Mouse (Mus musculus) CH12.LX (cell line): ENCODE data around the gene Wdr91. TPM values are rescaled to one million over a fixed set of nuclear protein-coding genes. Genes with fewer than 3 reads are reported as not detected.

Experiments
- DNase-seq: peaks from one replicate; pipeline ENCODE4 v3.0.0-alpha.2; 2013; ENCODE audit errors: extremely low read depth
- H3K27ac ChIP-seq: 2 replicates; pipeline ENCODE4 v1.5.1; 2012; ENCODE audit warnings: low read depth, mild to moderate bottlenecking, control low read depth, moderate library complexity; ENCODE audit not compliant: insufficient read depth
- H3K27me3 ChIP-seq: replicated peaks from 2 replicates; pipeline ENCODE3; 2012; ENCODE audit warnings: inconsistent platforms
- H3K36me3 ChIP-seq, 2 experiments: replicated peaks in 1 of 2; 2 replicates each; pipeline versions ENCODE3 to v1.6.1; 2012; ENCODE audit warnings: inconsistent platforms in 1 of 2, low read length in 1 of 2, mild to moderate bottlenecking in 1 of 2, mixed read lengths in 1 of 2, moderate library complexity in 1 of 2; ENCODE audit not compliant: control insufficient read depth in 1 of 2, insufficient read depth in 1 of 2
- H3K4me1 ChIP-seq, 2 experiments: 2 replicates each; pipeline ENCODE4 v1.6.1; 2012; ENCODE audit warnings: inconsistent platforms in 1 of 2, moderate library complexity in 1 of 2; ENCODE audit not compliant: insufficient read depth in 2 of 2, control insufficient read depth in 1 of 2
- H3K4me2 ChIP-seq: 2 replicates; pipeline ENCODE4 v1.6.1; 2012; ENCODE audit warnings: low read depth, mild to moderate bottlenecking, control low read depth; ENCODE audit not compliant: poor library complexity, insufficient read depth, severe bottlenecking
- H3K4me3 ChIP-seq, 3 experiments: fragments of 150-350 bp in 1 of 3; sonication (generic) in 1 of 3; replicated peaks in 1 of 3; 2 replicates each; pipeline versions ENCODE3 to v1.5.1; 2011 to 2012; ENCODE audit warnings: low read depth in 2 of 3, low read length in 2 of 3, mild to moderate bottlenecking in 2 of 3, moderate library complexity in 2 of 3, control low read depth in 1 of 3, improper control_type of control experiment in 1 of 3, inconsistent platforms in 1 of 3, mixed read lengths in 1 of 3; ENCODE audit not compliant: poor library complexity in 1 of 3
- H3K79me2 ChIP-seq: replicated peaks from 2 replicates; pipeline ENCODE4 v1.6.1; 2012; ENCODE audit warnings: mild to moderate bottlenecking, moderate library complexity; ENCODE audit not compliant: control insufficient read depth, poor library complexity, insufficient read depth, severe bottlenecking; ENCODE audit errors: extremely low read depth
- H3K9ac ChIP-seq: 2 replicates; pipeline ENCODE4 v1.6.1; 2012; ENCODE audit warnings: low read depth, mild to moderate bottlenecking, control low read depth, moderate library complexity; ENCODE audit not compliant: insufficient read depth
- H3K9me3 ChIP-seq: replicated peaks from 2 replicates; pipeline ENCODE3; 2012; ENCODE audit warnings: low read length, inconsistent platforms, mixed read lengths
- BHLHE40 ChIP-seq: IDR thresholded peaks from 2 replicates; pipeline ENCODE4 v1.6.1; 2011; ENCODE audit warnings: mild to moderate bottlenecking, low read depth, low read length, improper control_type of control experiment
- CHD1 ChIP-seq: IDR thresholded peaks from 2 replicates; pipeline ENCODE4 v1.6.1; 2012; ENCODE audit warnings: low read depth, low read length, improper control_type of control experiment, inconsistent platforms
- CHD2 ChIP-seq: IDR thresholded peaks from 2 replicates; pipeline ENCODE4 v1.6.1; 2011; ENCODE audit warnings: low read length, improper control_type of control experiment
- CTCF ChIP-seq, 2 experiments: IDR thresholded peaks in 1 of 2; conservative IDR thresholded peaks in 1 of 2; 2 replicates each; pipeline ENCODE4 v1.5.1; 2011 to 2012; ENCODE audit warnings: low read depth in 2 of 2, low read length in 2 of 2, improper control_type of control experiment in 1 of 2, inconsistent platforms in 1 of 2, mild to moderate bottlenecking in 1 of 2, moderate library complexity in 1 of 2
- E2F4 ChIP-seq: IDR thresholded peaks from 2 replicates; pipeline ENCODE4 v1.6.1; 2011; ENCODE audit warnings: low read depth, low read length, improper control_type of control experiment; ENCODE audit not compliant: insufficient replicate concordance
- ELF1 ChIP-seq: IDR thresholded peaks from 2 replicates; pipeline ENCODE4 v1.6.1; 2014; ENCODE audit warnings: low read depth, mild to moderate bottlenecking, inconsistent platforms, low read length, improper control_type of control experiment
- EP300 ChIP-seq: IDR thresholded peaks from 2 replicates; pipeline ENCODE4 v1.6.1; 2011; ENCODE audit warnings: low read length, improper control_type of control experiment
- ETS1 ChIP-seq: conservative IDR thresholded peaks from 2 replicates; pipeline ENCODE4 v1.6.1; 2012; ENCODE audit warnings: low read depth, mild to moderate bottlenecking, inconsistent platforms, low read length, improper control_type of control experiment, moderate library complexity
- GABPA ChIP-seq: IDR thresholded peaks from 2 replicates; pipeline ENCODE4 v1.6.1; 2012; ENCODE audit warnings: low read depth, low read length, improper control_type of control experiment, inconsistent platforms; ENCODE audit not compliant: insufficient replicate concordance
- HCFC1 ChIP-seq: IDR thresholded peaks from 2 replicates; pipeline ENCODE4 v1.6.1; 2012; ENCODE audit warnings: low read depth, mild to moderate bottlenecking, inconsistent platforms, low read length, improper control_type of control experiment
- IRF4 ChIP-seq: IDR thresholded peaks from 2 replicates; pipeline ENCODE4 v1.6.1; 2014; ENCODE audit warnings: low read depth, mild to moderate bottlenecking, inconsistent platforms, low read length, improper control_type of control experiment
- JUN ChIP-seq: IDR thresholded peaks from 2 replicates; pipeline ENCODE4 v1.6.1; 2011; ENCODE audit warnings: low read depth, mild to moderate bottlenecking, low read length, improper control_type of control experiment, moderate library complexity; ENCODE audit not compliant: insufficient read depth
- JUND ChIP-seq: conservative IDR thresholded peaks from 2 replicates; pipeline ENCODE4 v1.6.1; 2011; ENCODE audit warnings: low read depth, low read length, improper control_type of control experiment
- KAT2A ChIP-seq: IDR thresholded peaks from 2 replicates; pipeline ENCODE4 v1.6.1; 2012; ENCODE audit warnings: low read length, improper control_type of control experiment, inconsistent platforms; ENCODE audit not compliant: insufficient replicate concordance
- MAFK ChIP-seq: IDR thresholded peaks from 2 replicates; pipeline ENCODE4 v1.6.1; 2011; ENCODE audit warnings: low read length, improper control_type of control experiment; ENCODE audit not compliant: insufficient replicate concordance
- MAX ChIP-seq: IDR thresholded peaks from 2 replicates; pipeline ENCODE4 v1.6.1; 2011; ENCODE audit warnings: low read length, improper control_type of control experiment
- MAZ ChIP-seq: IDR thresholded peaks from 2 replicates; pipeline ENCODE4 v1.6.1; 2012; ENCODE audit warnings: low read depth, mild to moderate bottlenecking, inconsistent platforms, low read length, improper control_type of control experiment, moderate library complexity
- MEF2A ChIP-seq: IDR thresholded peaks from 2 replicates; pipeline ENCODE4 v1.6.1; 2014; ENCODE audit warnings: low read depth, mild to moderate bottlenecking, inconsistent platforms, low read length, improper control_type of control experiment, borderline replicate concordance
- MXI1 ChIP-seq: IDR thresholded peaks from 2 replicates; pipeline ENCODE4 v1.6.1; 2011; ENCODE audit warnings: mild to moderate bottlenecking, low read depth, low read length, improper control_type of control experiment
- MYC ChIP-seq: IDR thresholded peaks from 2 replicates; pipeline ENCODE4 v1.6.1; 2011; ENCODE audit warnings: low read depth, mild to moderate bottlenecking, improper control_type of control experiment, low read length
- NELFE ChIP-seq: IDR thresholded peaks from 2 replicates; pipeline ENCODE4 v1.6.1; 2011; ENCODE audit warnings: low read depth, low read length, improper control_type of control experiment
- NRF1 ChIP-seq: IDR thresholded peaks from 2 replicates; pipeline ENCODE4 v1.6.1; 2014; ENCODE audit warnings: low read depth, mild to moderate bottlenecking, inconsistent platforms, low read length, improper control_type of control experiment, moderate library complexity
- PAX5 ChIP-seq: IDR thresholded peaks from 2 replicates; pipeline ENCODE4 v1.6.1; 2012; ENCODE audit warnings: low read length, inconsistent platforms, mixed read lengths
- POLR2A ChIP-seq: IDR thresholded peaks from 2 replicates; pipeline ENCODE4 v1.6.1; 2011; ENCODE audit warnings: low read depth, mild to moderate bottlenecking, improper control_type of control experiment, low read length
- POLR2AphosphoS2 ChIP-seq: IDR thresholded peaks from 2 replicates; pipeline ENCODE4 v1.6.1; 2011; ENCODE audit warnings: low read depth, low read length, improper control_type of control experiment
- RAD21 ChIP-seq: IDR thresholded peaks from 2 replicates; pipeline ENCODE4 v1.6.1; 2011; ENCODE audit warnings: low read depth, mild to moderate bottlenecking, low read length, improper control_type of control experiment, moderate library complexity
- RCOR1 ChIP-seq: conservative IDR thresholded peaks from 2 replicates; pipeline ENCODE4 v1.6.1; 2012; ENCODE audit warnings: low read depth, mild to moderate bottlenecking, inconsistent platforms, low read length, improper control_type of control experiment
- SIN3A ChIP-seq: IDR thresholded peaks from 2 replicates; pipeline ENCODE4 v1.6.1; 2012; ENCODE audit warnings: low read length, improper control_type of control experiment, inconsistent platforms
- SMC3 ChIP-seq: IDR thresholded peaks from 2 replicates; pipeline ENCODE4 v1.6.1; 2011; ENCODE audit warnings: low read depth, low read length, improper control_type of control experiment
- TBP ChIP-seq: conservative IDR thresholded peaks from 2 replicates; pipeline ENCODE4 v1.6.1; 2011; ENCODE audit warnings: low read depth, low read length, improper control_type of control experiment
- TCF12 ChIP-seq: IDR thresholded peaks from 2 replicates; pipeline ENCODE4 v1.6.1; 2014; ENCODE audit warnings: low read depth, mild to moderate bottlenecking, inconsistent platforms, low read length, improper control_type of control experiment
- UBTF ChIP-seq: IDR thresholded peaks from 2 replicates; pipeline ENCODE4 v1.6.1; 2012; ENCODE audit warnings: low read depth, mild to moderate bottlenecking, inconsistent platforms, low read length, improper control_type of control experiment, moderate library complexity
- USF1 ChIP-seq: IDR thresholded peaks from 2 replicates; pipeline ENCODE4 v1.6.1; 2014; ENCODE audit warnings: low read depth, mild to moderate bottlenecking, inconsistent platforms, low read length, improper control_type of control experiment
- USF2 ChIP-seq: conservative IDR thresholded peaks from 2 replicates; pipeline ENCODE4 v1.6.1; 2011; ENCODE audit warnings: low read depth, low read length, improper control_type of control experiment
- ZC3H11A ChIP-seq: IDR thresholded peaks from 2 replicates; pipeline ENCODE4 v1.6.1; 2012; ENCODE audit warnings: low read depth, mild to moderate bottlenecking, inconsistent platforms, low read length, improper control_type of control experiment
- ZKSCAN1 ChIP-seq: IDR thresholded peaks from 2 replicates; pipeline ENCODE4 v1.6.1; 2012; ENCODE audit warnings: low read depth, inconsistent platforms, low read length, improper control_type of control experiment, borderline replicate concordance
- ZMIZ1 ChIP-seq: IDR thresholded peaks from 2 replicates; pipeline ENCODE4 v1.6.1; 2012; ENCODE audit warnings: low read depth, mild to moderate bottlenecking, inconsistent platforms, low read length, improper control_type of control experiment
- ZNF384 ChIP-seq: IDR thresholded peaks from 2 replicates; pipeline ENCODE4 v1.6.1; 2012; ENCODE audit warnings: low read depth, low read length, improper control_type of control experiment, inconsistent platforms
- dilution Hi-C: fragments of 300-500 bp; cut with MboI; formaldehyde crosslinking; loops from 2 replicates; pipeline ENCODE4 v1.14.3; 2020; ENCODE audit warnings: low sequenced_read_pairs; ENCODE audit not compliant: extremely low pct_unique_long_range_greater_than_20kb, extremely low pct_ligation_motif_present
- in situ Hi-C: fragments of 300-500 bp; cut with MboI; formaldehyde crosslinking; loops from 3 replicates; pipeline ENCODE4 v1.14.3; 2019; ENCODE audit warnings: low sequenced_read_pairs, low pct_ligation_motif_present, low pct_unique_long_range_greater_than_20kb, mixed read lengths
- polyA plus RNA-seq: library from polyadenylated mRNA; unstranded; fragments of >175 nt; gene quantifications from 2 replicates; pipeline ENCODE4 v1.2.1, GENCODE M21; 2012; ENCODE audit warnings: low read depth; ENCODE audit not compliant: insufficient read length
- total RNA-seq, 2 experiments: library from RNA; depleted of rRNA; stranded (reverse); fragments of 300-350 nt in 1 of 2; fragments of >200 nt in 1 of 2; gene quantifications; 2 replicates each; pipeline ENCODE4 v1.2.3; 2012 to 2014

The Wdr91 gene
- total and polyA plus RNA-seq, 3 experiments, result 10.6 to 26.5 (median 19.2) TPM

GRCm38 (mm10) chr6:34921941-34922340 lies 11.3 kb upstream of the Wdr91 start:
- H3K27me3 ChIP-seq, result no peaks in the 10 kb centered on the region
- H3K79me2 ChIP-seq, result no peaks in the 10 kb centered on the region
- peak; percentile 87 for DNase-seq
- no peak overlapping the region for H3K9ac ChIP-seq
- H3K9me3 ChIP-seq, result no peaks in the 10 kb centered on the region
- no peak overlapping the region for H3K4me2 ChIP-seq
- peaks cover 0 to under 1% of the 10 kb centered on the region in 2 experiments; a peak in 1 of 4 replicates for H3K4me1 ChIP-seq
- dilution Hi-C loops (no loop called here), in situ Hi-C loops (loop anchor here (5.0 to 10.0 kb wide), 3 partner anchors 165 to 627 kb away; no protein-coding TSS in a partner anchor)
- H3K27ac ChIP-seq, result no peak overlapping the region
- no peak for TF ChIP-seq MYC
- TF ChIP-seq ZKSCAN1, result no peak
- TF ChIP-seq TBP, result no peak
- TF ChIP-seq MEF2A, result peak; percentile 17; the same call in 1 of the 2 replicates
- TF ChIP-seq MAFK, result no peak
- TF ChIP-seq EP300, result no peak
- TF ChIP-seq UBTF, result no peak
- TF ChIP-seq CTCF (conservative IDR thresholded peaks at IDR 0.05 in 1 of 2, IDR thresholded peaks at IDR 0.05 in 1 of 2; ENCODE audit: low read depth in 2 of 2, low read length in 2 of 2), result peak; percentile 67 to 99
- no peak for TF ChIP-seq GABPA
- TF ChIP-seq USF2, result no peak
- no peak for TF ChIP-seq ETS1
- TF ChIP-seq RAD21, result peak; percentile 92
- 0 out of 2 replicates have a peak, but pooled peaks have one; percentile 18 for TF ChIP-seq ELF1
- TF ChIP-seq SMC3, result peak; percentile 89
- TF ChIP-seq MXI1, result no peak
- TF ChIP-seq NELFE, result peak; percentile 89; the same call in 1 of the 2 replicates
- TF ChIP-seq MAZ, result peak; percentile 74; the same call in 1 of the 2 replicates
- no peak for TF ChIP-seq ZNF384
- no peak for TF ChIP-seq JUND
- no peak for TF ChIP-seq JUN
- TF ChIP-seq TCF12, result peak; percentile 51; the same call in 1 of the 2 replicates
- TF ChIP-seq POLR2AphosphoS2, result no peak
- TF ChIP-seq RCOR1, result no peak
- TF ChIP-seq HCFC1, result no peak
- TF ChIP-seq KAT2A, result no peak
- no peak for TF ChIP-seq PAX5
- no peak for TF ChIP-seq POLR2A
- no peak for TF ChIP-seq CHD1
- no peak for TF ChIP-seq CHD2
- TF ChIP-seq IRF4, result peak; percentile 40; the same call in 1 of the 2 replicates
- peak; percentile 67; the same call in 1 of the 2 replicates for TF ChIP-seq BHLHE40
- TF ChIP-seq NRF1, result 0 out of 2 replicates have a peak, but pooled peaks have one; percentile 10
- peak; percentile 80 for TF ChIP-seq ZC3H11A
- TF ChIP-seq ZMIZ1, result no peak
- no peak for TF ChIP-seq MAX
- no peak for TF ChIP-seq USF1
- TF ChIP-seq E2F4, result no peak
- TF ChIP-seq SIN3A, result no peak
- TF ChIP-seq, all 38 proteins: peak for 12
- no peak overlapping the region for H3K4me3 ChIP-seq
- no peaks in the 10 kb centered on the region for H3K36me3 ChIP-seq
